Mouse (Mus musculus) cerebellum, postnatal 14 days (tissue): ENCODE results near the gene Nlrp4e.
"Not testable (repeated sequence)": the region's sequence is repeated elsewhere in the genome, so short reads cannot be mapped to it uniquely, and the experiment has no call there.

Experiments used
- DNase-seq, 2 experiments: peaks; one replicate each; pipeline ENCODE4 v3.0.0; 2021; ENCODE audit warnings: mixed read lengths in 2 of 2

Nlrp4e gene

DNA sequence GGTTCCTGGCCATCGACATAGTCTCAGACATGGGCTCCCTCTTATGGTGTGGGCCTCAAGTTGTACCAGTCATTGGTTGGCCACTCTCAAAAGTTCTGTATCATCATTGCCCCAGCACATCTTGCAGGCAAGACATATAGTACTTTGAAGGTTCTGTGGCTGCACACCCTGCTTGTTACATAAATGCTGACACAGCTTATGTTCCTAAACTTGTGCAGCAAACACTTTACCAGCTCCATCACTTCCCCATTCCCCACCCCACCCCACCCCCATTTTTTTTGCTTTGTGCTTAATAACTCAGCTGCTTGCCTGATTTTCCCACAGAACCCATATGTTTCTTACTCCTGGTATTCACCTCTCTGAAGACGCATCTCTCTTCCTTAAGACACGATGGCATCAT lies at the start of gene Nlrp4e:
TSS of gene Nlrp4e (plus strand) at position 301 of the 400 bp plus-strand sequence.
- DNase-seq = not testable (repeated sequence)

DNA sequence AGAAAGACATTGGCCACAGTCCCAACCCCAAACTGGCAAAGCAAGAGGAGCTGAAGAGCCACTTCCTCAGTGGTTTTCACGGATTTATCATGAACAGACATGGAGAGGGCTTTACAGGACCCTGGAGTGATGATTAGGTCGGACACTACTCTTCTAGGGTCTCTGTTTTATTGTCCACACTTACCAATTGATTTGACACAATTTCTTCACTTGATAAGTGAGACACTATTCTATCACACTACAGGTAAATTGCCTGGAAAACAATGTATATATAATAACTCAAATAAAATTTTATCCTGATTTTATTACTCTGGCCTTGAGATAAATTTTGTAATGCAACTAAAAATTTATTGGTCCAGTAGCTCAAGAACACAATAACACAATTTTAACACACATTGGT lies 49.4 kb upstream of the Nlrp4e start, which contains the start of gene Vmn1r166:
TSS of gene Vmn1r166 (minus strand) at position 101 of the 400 bp plus-strand sequence.
- not testable (repeated sequence) for DNase-seq

DNA sequence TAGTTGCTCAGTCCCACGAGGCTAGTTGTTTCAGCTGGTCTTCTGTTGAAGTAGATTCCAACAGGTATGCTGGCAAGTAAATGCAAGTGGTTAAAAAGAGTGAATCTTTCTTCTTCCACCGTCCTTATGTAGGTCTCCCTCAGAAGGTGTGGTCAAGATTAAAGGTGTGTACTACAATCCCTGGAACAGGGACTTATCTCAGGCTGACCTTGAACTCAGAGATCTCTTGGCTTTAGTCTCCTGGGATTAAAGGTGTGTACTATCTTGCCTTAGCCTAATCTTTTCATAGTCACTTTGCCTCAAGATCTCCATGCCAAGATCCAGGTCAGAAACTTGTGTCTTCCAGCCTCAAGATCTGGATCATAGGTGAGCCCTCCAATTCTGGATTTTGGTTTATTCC lies 22.2 kb upstream of the Nlrp4e start, which contains the start of gene Gm6902:
TSS of gene Gm6902 (minus strand) at position 101 of the 400 bp plus-strand sequence.
- DNase-seq = not testable (repeated sequence)

DNA sequence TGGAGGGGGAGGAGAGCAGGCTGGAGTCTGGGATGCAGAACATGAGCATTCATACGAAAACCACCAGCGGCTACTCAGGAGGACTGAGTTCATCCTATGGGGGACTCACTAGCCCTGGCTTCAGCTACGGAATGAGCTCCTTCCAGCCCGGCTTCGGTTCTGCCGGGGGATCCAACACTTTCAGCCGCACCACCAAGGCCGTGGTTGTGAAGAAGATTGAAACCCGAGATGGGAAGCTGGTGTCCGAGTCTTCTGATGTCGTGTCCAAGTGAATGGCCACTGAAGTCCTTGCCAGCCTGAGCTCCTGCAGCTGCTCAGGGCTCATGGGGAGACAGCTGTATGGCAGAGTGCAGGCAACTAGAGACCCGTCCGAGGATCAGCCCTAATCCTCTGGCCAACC lies 57.3 kb downstream of the Nlrp4e start:
- not testable (repeated sequence) for DNase-seq

DNA sequence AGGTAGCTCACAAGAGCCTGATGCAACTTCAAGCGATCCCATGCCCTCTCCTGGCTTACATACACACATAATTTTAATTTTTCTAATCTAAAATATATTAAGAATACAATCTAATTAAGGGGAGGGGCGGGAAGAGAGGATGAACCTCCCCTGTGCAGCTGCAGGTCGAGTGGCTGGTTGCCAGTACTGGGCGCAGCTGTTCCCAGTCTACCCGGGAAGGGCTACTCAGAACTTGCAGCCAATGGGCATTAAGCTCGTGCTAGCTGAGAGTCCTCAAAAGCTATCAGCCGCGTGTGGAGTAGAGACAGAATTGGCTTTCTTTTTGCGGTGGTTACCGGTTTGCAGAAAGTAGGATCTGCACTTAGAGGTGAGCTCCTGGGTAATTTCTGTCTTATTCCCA lies 84.6 kb downstream of the Nlrp4e start, which contains the start of gene Nlrp5:
TSS of gene Nlrp5 (plus strand) at position 301 of the 400 bp plus-strand sequence.
- no peak for DNase-seq
